Mouse (Mus musculus) cerebellum, adult 18-20 months (tissue): ENCODE data around the gene Cadm1.

Experiments used
- DNase-seq, 2 experiments: peaks; one replicate each; pipeline ENCODE4 v3.0.0; 2021

The Cadm1 gene

DNA sequence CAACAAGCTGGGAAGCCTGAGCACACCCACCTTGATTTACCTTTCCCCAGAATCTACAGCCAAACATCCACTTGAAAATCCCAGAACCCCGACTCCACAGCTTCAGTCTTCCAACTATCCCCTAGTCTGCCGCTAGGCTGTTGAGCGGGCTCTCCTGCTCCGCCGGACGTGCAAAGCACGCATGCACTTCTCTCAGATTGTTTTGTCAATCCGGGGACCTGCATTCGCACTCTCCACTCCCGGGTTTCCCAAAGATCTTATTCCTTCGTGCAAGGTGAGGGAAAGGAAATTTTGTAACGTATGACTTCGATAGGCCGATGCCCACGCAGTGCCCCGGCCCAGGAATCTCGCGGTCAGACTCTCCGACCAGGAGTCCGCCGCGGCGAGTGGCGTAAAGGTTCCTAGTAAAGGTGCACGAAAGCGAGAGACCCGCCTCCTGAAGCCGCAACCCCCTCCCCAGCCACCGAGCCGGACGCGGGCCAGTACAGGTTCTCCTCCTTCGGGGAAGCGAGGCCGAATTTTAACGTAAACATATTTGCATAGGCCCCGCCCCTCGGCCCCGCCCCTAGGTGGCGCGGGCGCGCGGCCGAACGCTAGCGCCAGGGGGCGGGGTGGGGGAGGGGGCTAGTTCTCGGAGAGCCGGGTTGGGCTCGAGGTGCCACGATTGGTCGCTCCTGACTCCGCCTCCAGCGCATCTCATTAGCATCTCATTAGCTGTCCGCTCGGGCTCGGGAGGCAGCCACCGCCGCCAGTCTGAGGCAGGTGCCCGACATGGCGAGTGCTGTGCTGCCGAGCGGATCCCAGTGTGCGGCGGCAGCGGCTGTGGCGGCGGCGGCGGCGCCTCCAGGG lies at the start of gene Cadm1:
Cadm1 (plus strand) TSS at position 572 of the 849 bp plus-strand sequence.
- DNase-seq, result peak; percentile 97 to 98

DNA sequence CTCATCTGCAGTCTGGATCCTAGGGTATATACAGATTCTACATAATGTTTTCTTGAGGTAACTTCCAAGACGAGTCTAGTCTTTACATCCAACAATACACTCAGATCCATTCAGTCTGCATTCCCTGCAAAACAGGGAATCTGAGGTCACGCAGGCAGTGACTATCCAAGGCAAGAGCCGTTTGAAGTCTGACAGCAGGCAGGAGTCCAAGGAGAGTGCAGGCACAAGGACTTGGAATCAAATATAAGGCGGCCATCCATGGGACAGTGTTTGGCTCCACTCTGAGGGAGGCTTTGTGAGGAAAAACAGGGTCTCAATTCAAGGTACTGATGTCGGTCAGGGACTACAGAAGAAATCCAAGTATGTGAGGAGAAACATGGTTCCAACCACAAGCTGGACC lies 45.5 kb upstream of the Cadm1 start:
- no peak for DNase-seq

GRCm38 (mm10) chr9:47485186-47485585 lies 44.8 kb upstream of the Cadm1 start:
- DNase-seq, result no peak

DNA sequence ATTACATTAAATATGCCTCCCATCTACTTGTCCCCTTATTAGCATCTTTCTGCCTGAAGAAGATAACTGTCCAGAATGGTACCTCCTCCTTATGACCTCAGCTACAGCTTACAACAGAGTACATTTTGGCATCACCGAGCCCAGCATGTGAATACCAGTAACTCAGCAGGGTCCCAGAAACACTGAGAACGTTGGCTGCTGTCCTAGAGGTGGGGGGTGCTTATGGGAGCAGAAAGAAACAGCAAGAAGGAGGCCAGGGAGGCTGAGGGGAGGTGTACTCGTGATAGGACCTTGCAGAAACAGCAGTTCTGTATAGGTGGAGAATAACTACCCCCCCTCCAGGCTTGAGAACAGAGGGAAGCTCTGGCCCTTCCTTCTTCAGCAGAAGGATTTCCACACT lies 30.2 kb upstream of the Cadm1 start:
- peak; percentile 29 to 38 for DNase-seq

DNA sequence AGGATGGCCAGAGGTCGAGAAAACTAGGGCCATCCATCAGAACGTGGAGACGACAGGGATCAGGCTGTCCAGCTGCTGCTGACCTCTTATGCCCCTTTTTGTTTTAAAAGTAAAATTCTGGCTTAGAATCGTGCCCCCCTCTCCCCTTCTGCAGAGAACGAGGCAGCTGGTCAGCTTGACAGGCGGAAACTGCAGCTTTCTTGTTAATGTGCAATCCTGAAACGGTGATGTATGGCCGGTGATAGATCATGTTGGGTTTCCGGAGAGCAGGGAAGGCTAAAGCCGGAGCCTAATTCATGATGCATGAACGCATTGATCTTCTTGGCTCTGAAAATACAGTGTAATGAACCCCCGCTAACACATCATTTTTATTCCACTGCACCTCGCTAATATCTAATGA lies 24.0 kb upstream of the Cadm1 start:
- DNase-seq, result no peak

- no peak for DNase-seq
These were observed 23.1 kb upstream of the Cadm1 start for GRCm38 (mm10) chr9:47506876-47507275.

GRCm38 (mm10) chr9:47508109-47508508 lies 21.9 kb upstream of the Cadm1 start:
- DNase-seq, result no peak

DNA sequence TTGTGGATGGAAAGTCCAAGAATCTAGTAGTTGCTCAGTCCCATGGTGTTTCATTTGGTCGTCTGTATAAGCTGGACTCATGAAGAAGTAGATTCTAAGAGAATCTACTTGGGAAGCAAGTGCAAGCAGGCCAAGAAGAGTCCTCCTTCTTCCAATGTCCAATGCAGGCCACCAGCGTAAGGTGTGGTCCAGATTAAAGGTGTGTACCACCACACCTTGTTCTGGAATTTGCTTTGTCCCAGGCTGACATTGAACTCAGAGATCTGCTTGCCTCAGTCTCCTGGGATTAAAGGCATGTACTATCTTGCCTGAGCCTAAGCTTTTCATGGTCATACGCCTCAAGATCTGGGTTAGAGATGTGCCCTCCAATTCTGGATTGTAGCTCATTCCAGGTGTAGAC lies 17.5 kb upstream of the Cadm1 start:
- DNase-seq, result no peak

GRCm38 (mm10) chr9:47514318-47514717 lies 15.7 kb upstream of the Cadm1 start:
- no peak for DNase-seq

- DNase-seq, result no peak
These were observed 13.7 kb upstream of the Cadm1 start for GRCm38 (mm10) chr9:47516238-47516637.

- DNase-seq, result no peak
These were observed 2.7 kb upstream of the Cadm1 start for GRCm38 (mm10) chr9:47527290-47527689.

GRCm38 (mm10) chr9:47527741-47528140 lies 2.2 kb upstream of the Cadm1 start:
- DNase-seq, result no peak

DNA sequence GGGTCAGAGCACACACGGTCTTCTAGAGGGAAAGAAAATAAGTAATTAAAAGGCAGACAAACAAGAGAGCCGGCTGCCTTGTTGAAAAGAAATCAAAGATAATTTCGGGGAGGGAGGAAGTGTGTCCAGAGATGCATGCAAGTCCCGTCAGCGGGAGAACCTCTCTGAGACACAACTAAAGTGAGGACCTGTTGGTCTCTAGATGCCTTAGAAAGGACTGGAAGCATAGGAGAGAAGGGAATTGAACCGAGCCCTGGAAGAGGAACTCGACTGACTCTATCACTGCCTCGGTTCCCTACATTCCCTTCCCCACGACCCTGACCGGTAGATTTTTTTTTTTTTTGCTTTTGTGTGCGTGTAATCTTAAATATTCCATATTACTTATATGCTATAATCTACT lies 791 bp upstream of the Cadm1 start:
- DNase-seq, result peak; percentile 11 to 30

- DNase-seq, result no peak
These were observed 560 bp downstream of the Cadm1 start for GRCm38 (mm10) chr9:47530544-47530921.

- peak; percentile 83 to 86 for DNase-seq
These were observed 1.2 kb downstream of the Cadm1 start for GRCm38 (mm10) chr9:47530922-47531850.

- peak; percentile 42 to 46 for DNase-seq
These were observed 2.4 kb downstream of the Cadm1 start for GRCm38 (mm10) chr9:47532215-47532865.

- no peak for DNase-seq
These were observed 3.5 kb downstream of the Cadm1 start for GRCm38 (mm10) chr9:47533461-47533860.

DNA sequence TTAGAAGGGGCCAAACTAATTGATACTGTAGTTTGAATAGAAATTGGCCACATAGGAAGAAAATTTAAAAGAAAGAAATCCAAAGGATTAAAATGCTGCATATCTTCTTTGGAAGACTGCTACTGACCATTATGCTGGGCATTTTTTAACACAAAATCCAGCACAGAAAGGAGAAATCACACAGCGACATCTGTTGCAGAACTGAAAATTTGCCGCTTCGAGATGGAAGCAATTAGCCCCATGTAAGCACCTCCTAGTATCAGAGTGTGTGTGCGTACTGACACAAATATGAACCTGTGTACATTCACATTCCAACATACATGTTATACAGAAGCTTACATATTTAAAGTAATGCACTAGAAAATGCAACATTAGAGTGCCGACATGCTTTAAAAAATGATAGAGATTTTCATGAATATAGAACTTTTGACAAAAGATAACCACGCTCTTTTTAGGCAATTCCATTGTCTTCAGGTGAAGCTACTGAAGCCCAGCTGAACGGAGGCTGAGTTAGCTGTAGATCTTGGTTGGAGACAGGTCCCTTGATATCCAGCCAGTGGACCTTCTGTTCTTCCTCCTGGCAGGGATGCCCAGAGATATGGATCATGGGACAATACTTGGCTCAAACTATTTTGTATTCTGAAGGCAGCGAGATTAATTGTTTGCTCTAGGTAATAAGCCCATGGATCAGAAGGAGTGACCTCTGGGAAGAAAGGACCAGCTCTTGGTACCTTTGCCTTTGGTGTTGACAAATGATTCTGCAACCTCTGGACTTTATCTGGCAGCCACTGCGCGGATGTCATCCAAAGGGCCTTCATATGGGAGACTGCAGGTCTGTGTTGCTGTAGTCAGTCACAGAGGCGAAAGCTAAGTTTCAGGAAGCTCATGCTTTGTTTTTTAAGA lies 4.9 kb downstream of the Cadm1 start:
- peak; percentile 39 to 64 for DNase-seq

DNA sequence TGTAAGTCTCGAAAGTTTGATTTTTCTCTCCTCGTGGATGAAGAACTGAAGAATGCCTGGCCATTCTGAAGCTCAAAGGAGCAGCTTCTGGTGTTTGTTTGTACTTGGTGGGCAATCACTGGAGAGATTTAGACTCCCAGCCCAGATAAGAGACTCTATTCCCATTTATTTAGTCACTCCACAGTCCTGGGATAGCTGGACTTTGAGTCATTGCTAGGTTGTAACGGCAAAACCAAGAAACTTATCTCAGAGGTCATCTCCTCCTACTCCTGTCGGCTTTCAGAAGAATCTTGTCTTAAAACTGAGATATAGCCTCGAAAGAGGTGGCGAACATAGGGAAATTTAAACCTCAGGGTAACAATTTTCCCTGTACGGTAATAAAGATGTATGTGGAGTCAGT lies 15.3 kb downstream of the Cadm1 start:
- no peak for DNase-seq

GRCm38 (mm10) chr9:47545667-47546066 lies 15.7 kb downstream of the Cadm1 start:
- no peak for DNase-seq

DNA sequence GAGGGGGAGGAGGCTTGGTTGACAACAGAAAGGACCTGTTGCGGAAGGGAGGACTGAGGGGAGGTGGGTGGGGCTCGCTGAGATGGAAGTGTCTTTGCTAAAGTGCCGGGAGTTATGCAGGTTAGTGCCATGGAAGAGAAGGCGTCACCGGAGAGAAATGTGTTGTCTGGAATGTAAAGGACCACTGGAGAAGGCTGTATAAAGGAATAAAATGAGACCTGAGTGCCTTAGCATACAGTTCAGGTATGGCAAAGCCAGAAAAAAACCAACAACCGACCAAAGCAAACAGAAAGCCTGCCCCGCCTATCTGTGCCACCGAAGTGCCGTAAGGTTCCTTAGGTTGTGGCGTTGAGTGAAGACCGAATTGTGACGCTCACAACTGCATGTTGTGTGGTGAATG lies 18.4 kb downstream of the Cadm1 start:
- no peak for DNase-seq

DNA sequence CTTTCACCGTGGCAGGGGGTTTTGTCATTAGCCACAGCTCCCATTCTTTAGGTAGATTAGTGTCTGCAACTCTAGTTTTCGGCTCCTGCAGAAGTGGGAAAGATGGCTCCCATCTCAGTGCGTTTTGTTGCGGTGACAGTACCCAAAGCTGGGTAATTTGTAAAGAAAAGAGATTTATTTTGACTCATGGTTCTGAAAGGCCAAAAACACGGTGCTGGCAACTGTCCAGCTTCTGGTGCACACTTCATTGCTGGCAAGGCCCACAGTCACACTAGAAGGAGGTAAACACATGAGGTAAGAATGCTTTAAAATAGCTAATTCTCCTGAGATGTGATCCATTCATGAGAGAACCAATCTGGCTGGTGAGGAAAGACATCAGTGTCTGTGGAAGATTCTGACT lies 18.9 kb downstream of the Cadm1 start:
- DNase-seq, result no peak
